Mouse (Mus musculus) heart, adult 2 months (tissue): Measurements from ENCODE around the gene Adgb.

ENCODE experiments used
- CTCF ChIP-seq: fragments of 200-600 bp; IDR thresholded peaks from 2 replicates; pipeline ENCODE4 v1.8.1; 2022; ENCODE audit warnings: antibody characterized with exemption, mild to moderate bottlenecking, moderate library complexity
- EP300 ChIP-seq: fragments of 200-500 bp; IDR thresholded peaks from 2 replicates; pipeline ENCODE4 v1.6.1; 2011; ENCODE audit warnings: low read depth, low read length, control low read depth; ENCODE audit not compliant: insufficient read depth
- POLR2A ChIP-seq: fragments of 200-500 bp; IDR thresholded peaks from 2 replicates; pipeline ENCODE4 v1.6.1; 2011; ENCODE audit warnings: mild to moderate bottlenecking, low read depth, low read length, control low read depth; ENCODE audit not compliant: insufficient read depth

GRCm38 (mm10) chr10:10309056-10309455, 163.1 kb downstream of the Adgb start:
- TF ChIP-seq POLR2A (no peak), CTCF (no peak), EP300 (no peak)
